Mouse (Mus musculus): ENCODE measurements around the gene Zdbf2. TPM values are rescaled to one million over a fixed set of nuclear protein-coding genes. Genes with fewer than 3 reads are reported as not detected.
"Not testable (repeated sequence)": the region's sequence is repeated elsewhere in the genome, so short reads cannot be mapped to it uniquely, and the experiment has no call there.

Zdbf2 gene
- polyA plus RNA-seq, 1 experiment = not detected

GRCm38 (mm10) chr1:63274046-63274730, 1.1 kb downstream of the Zdbf2 start:
- WGBS = 15% methylated on average over 19 of the region's 19 CpGs
- Histone ChIP-seq H3K4me1 (ENCODE audit: control insufficient read depth, insufficient read depth, low read length) (peaks cover 4% of the 10 kb centered on the region; the same call in 1 of the 2 replicates), H3K4me3 (ENCODE audit: insufficient read depth, low read depth, low read length) (no peak overlapping the region), H3K27ac (ENCODE audit: insufficient read depth, low read depth, low read length) (no peak overlapping the region)
- TF ChIP-seq CTCF (IDR thresholded peaks at IDR 0.05; ENCODE audit: insufficient read depth, low read depth, low read length) (no peak), POLR2A (IDR thresholded peaks at IDR 0.05; ENCODE audit: insufficient read depth, low read depth, low read length) (no peak)

GRCm38 (mm10) chr1:63278106-63278505, 5.0 kb downstream of the Zdbf2 start:
- Histone ChIP-seq H3K27ac (ENCODE audit: insufficient read depth, low read depth, low read length) (no peak overlapping the region), H3K4me1 (ENCODE audit: control insufficient read depth, insufficient read depth, low read length) (peaks cover under 1% of the 10 kb centered on the region; the same call in 1 of the 2 replicates), H3K4me3 (ENCODE audit: insufficient read depth, low read depth, low read length) (no peak overlapping the region)
- 46% methylated on average over 5 of the region's 5 CpGs for WGBS
- TF ChIP-seq POLR2A (IDR thresholded peaks at IDR 0.05; ENCODE audit: insufficient read depth, low read depth, low read length) = no peak
- no peak for TF ChIP-seq CTCF (IDR thresholded peaks at IDR 0.05; ENCODE audit: insufficient read depth, low read depth, low read length)

- no peaks in the 10 kb centered on the region for H3K4me1 ChIP-seq (ENCODE audit: control insufficient read depth, insufficient read depth, low read length)
- H3K27ac ChIP-seq (ENCODE audit: insufficient read depth, low read depth, low read length) = no peak overlapping the region
- TF ChIP-seq CTCF (IDR thresholded peaks at IDR 0.05; ENCODE audit: insufficient read depth, low read depth, low read length) (no peak), POLR2A (IDR thresholded peaks at IDR 0.05; ENCODE audit: insufficient read depth, low read depth, low read length) (no peak)
- whole genome bisulfite sequencing = 24% methylated on average over 7 of the region's 7 CpGs
- H3K4me3 ChIP-seq (ENCODE audit: insufficient read depth, low read depth, low read length) = no peak overlapping the region
Measured at GRCm38 (mm10) chr1:63293965-63294364, 20.9 kb downstream of the Zdbf2 start.

- H3K27ac ChIP-seq (ENCODE audit: insufficient read depth, low read depth, low read length) = no peak overlapping the region
- no peaks in the 10 kb centered on the region for H3K4me1 ChIP-seq (ENCODE audit: control insufficient read depth, insufficient read depth, low read length)
- TF ChIP-seq POLR2A (IDR thresholded peaks at IDR 0.05; ENCODE audit: insufficient read depth, low read depth, low read length) (no peak), CTCF (IDR thresholded peaks at IDR 0.05; ENCODE audit: insufficient read depth, low read depth, low read length) (no peak)
- 30% methylated on average over 18 of the region's 18 CpGs for WGBS
- no peak overlapping the region for H3K4me3 ChIP-seq (ENCODE audit: insufficient read depth, low read depth, low read length)
Measured at GRCm38 (mm10) chr1:63309661-63310060, 36.6 kb downstream of the Zdbf2 start.

GRCm38 (mm10) chr1:63323565-63324132, 50.6 kb downstream of the Zdbf2 start:
- not testable (repeated sequence) for H3K27ac ChIP-seq (ENCODE audit: insufficient read depth, low read depth, low read length); H3K4me3 ChIP-seq (ENCODE audit: insufficient read depth, low read depth, low read length); H3K4me1 ChIP-seq (ENCODE audit: control insufficient read depth, insufficient read depth, low read length)
- WGBS = 64% methylated on average over 12 of the region's 12 CpGs

Other genes with a start within 250 kb of the Zdbf2 start
- gene Ino80d, start 158.6 kb upstream of the Zdbf2 start, polyA plus RNA-seq (2012; ENCODE audit: insufficient read depth, insufficient read length, low replicate concordance, missing spikeins) = not detected in 2 replicates
- not detected in 2 replicates for gene Eef1b2, start 96.4 kb upstream of the Zdbf2 start, polyA plus RNA-seq (2012; ENCODE audit: insufficient read depth, insufficient read length, low replicate concordance, missing spikeins)
- not detected in 2 replicates for gene Ndufs1, start 96.4 kb upstream of the Zdbf2 start, polyA plus RNA-seq (2012; ENCODE audit: insufficient read depth, insufficient read length, low replicate concordance, missing spikeins)
- gene Gpr1, start 58.7 kb upstream of the Zdbf2 start, polyA plus RNA-seq (2012; ENCODE audit: insufficient read depth, insufficient read length, low replicate concordance, missing spikeins) = not detected in 2 replicates
- 224 TPM in 1 of 2 replicates, not detected in the other for gene Adam23, start 172.6 kb downstream of the Zdbf2 start, polyA plus RNA-seq (2012; ENCODE audit: insufficient read depth, insufficient read length, low replicate concordance, missing spikeins)

All from olfactory bulb, adult 2 months (tissue).